Mouse (Mus musculus) fat pad, adult 2 months (tissue): Measurements from ENCODE around the gene Erc1.
"Not testable (repeated sequence)": the region's sequence is repeated elsewhere in the genome, so short reads cannot be mapped to it uniquely, and the experiment has no call there.

Experiments
- DNase-seq: peaks from one replicate; pipeline ENCODE4 v3.0.0-alpha.2; 2011; ENCODE audit warnings: low read depth, low spot score; ENCODE audit errors: extremely low read depth

Erc1 gene

GRCm38 (mm10) chr6:119712486-119712885, 135.5 kb downstream of the Erc1 start:
- DNase-seq, result no peak

DNA sequence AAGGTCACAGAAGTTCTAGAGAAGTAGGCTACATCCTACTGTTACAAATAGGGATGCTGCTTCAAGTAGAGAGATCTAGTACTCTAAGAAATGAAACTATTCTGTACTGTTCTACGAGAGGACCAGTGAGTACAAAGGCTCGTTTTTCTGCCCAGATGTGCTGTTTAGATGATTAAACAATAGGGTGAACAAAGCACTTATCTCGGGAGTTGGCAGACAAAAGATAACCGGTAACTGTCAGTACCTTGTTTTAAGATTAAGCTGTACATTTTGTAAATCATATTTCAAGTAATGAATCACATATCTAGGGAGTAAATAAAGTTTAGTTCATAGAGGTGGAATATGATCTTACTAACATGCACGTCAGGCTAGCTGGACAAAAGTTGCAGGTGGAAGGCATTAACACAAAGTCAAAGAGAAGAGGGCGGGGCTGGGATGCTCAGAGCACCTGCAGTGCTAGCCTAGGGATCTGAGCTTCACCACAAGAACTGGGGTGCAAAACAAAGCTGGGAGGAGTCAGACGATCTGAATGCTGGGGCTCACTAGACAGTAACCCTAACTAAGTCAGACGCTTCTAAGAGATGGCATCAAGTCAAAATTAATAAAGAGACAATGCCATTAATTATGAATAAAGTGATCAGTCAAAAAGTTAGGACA, 136.2 kb downstream of the Erc1 start:
- DNase-seq, result no peak

DNA sequence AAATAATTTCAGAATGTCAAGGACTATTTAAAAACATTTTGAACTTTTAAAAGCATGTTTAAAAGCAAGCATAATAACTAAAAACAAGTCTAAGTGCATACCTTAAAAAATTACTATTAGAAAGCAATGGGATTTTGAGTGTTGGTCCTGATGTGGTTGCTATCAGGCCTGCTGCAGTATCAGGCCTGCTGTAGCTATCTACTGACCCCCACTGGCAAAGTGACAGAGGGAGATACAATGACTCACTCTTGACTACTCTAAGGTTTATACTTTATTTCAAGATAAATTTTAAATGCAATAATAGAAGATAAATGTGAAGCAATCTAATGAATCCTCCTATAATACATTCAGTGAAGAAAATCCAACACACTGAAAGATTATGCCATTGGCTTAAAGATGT, 138.4 kb downstream of the Erc1 start:
- DNase-seq, result no peak

- no peak for DNase-seq
Measured at GRCm38 (mm10) chr6:119707911-119708310, 140.1 kb downstream of the Erc1 start.

DNA sequence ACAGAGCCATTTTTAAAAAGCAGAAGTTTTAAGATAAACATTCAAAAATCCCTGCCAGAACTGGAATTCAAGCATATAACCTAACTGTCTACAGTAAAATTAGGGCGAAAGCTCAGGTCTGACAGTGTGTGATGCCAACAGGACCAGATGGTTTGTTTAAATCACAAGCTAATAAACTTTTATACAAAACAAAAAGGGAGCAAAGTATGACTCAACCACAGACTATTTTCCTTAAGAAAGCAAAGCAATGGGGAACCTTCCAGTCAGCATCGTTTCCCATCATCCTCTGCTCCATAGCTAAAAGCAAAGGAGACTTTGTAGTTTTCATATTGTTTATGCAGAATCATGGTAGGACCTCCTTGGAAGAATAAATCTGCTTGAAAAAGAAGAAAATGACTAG, 143.1 kb downstream of the Erc1 start:
- DNase-seq, result no peak

DNA sequence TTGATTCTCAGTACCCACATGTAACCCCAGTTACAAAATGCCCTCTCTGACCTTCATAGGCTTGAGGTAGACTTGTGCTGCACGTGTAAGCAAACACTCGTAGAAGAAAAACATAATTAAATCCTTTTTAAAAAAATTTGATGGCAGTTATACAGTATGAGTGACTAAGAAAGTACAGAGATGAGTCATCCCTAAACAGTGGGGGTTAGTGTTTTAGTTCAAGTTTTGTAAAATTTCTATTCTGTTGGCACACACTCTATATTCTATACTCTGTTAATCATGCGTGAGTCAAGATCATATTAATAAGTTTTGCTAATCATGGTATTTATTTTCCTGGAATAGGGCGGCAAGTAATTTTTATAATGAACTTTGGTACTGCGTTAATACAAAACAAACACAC, 155.2 kb downstream of the Erc1 start:
- DNase-seq, result no peak

GRCm38 (mm10) chr6:119686470-119686869, 161.5 kb downstream of the Erc1 start:
- DNase-seq, result no peak

GRCm38 (mm10) chr6:119680746-119681145, 167.2 kb downstream of the Erc1 start:
- peak; percentile 21 for DNase-seq

DNA sequence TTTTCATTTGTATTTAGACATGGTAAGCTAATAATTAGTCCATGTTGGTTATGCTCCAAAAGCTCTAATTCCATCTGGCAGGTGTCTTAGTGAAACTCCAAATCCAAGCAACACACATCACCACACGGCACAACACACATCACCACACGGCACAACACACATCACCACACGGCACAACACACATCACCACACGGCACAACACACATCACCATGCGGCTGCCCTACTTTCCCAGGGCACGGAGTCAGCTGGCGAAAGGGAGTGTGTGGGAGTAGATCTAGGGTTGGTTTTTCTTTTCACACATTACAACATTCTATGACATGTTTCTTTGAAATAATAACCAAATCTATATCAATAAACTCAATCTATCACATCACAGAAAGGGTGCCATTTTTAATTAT, 173.2 kb downstream of the Erc1 start:
- peak; percentile 5 for DNase-seq

GRCm38 (mm10) chr6:119674201-119674810, 173.7 kb downstream of the Erc1 start:
- peak; percentile 36 for DNase-seq

- DNase-seq, result no peak
Measured at GRCm38 (mm10) chr6:119669746-119670145, 178.2 kb downstream of the Erc1 start.

GRCm38 (mm10) chr6:119662936-119663335, 185.0 kb downstream of the Erc1 start:
- DNase-seq, result no peak

GRCm38 (mm10) chr6:119661081-119661493, 186.9 kb downstream of the Erc1 start:
- no peak for DNase-seq

DNA sequence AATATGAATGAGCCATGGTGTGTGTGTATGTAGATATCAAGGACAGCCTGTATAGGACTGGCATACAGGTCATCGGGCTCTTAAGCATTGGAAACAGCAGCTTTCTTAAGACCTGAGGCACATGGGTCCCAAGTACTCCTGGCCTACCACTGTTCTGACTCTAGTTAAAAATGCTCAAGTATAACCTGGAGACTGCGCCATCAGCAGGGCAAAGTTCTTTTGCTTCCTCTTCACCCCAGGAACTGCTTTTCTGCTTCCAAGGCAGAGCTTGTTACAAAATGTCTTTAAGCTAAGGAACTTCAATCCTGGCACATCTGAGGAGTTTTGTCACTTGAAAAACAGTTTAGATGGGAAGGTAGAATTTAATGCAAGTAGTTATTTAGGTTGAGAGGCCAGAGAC, 189.5 kb downstream of the Erc1 start:
- DNase-seq, result no peak

DNA sequence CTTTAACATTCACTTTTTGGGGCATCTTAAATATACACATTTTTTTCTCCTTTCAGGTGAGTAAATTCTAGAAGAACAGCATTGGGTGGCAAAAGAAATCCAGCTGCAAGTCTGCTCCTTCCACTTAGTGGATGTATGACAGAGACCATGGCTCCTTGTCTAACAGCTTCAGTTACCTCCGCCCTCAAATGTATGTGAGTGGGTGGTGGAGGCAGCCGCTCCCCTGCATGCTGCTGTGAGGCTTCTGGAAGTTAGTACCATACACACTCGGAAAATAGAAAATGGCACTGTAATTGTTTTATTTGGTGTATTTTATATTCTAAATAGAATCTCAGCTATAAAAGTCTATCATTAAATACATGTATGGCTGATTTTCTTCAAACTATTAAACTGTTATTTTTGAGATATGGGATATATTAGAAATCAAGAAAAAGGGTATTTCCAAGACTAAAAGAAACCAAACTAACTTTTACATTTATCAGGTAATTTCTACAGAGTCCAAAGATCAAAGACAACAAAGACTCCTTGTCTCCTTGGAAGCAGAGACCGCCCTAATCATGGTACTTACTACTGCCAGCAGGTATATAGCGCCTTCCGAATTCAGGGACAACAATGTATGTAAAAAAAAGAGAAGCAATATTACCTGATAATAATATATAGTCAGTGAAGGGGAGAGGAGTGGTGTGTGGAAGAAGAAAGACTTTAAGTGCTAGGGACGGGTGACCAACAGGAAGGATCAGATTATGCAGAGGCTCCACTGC, 190.4 kb downstream of the Erc1 start:
- DNase-seq, result no peak

GRCm38 (mm10) chr6:119654777-119655176, 193.2 kb downstream of the Erc1 start:
- DNase-seq, result not testable (repeated sequence)

DNA sequence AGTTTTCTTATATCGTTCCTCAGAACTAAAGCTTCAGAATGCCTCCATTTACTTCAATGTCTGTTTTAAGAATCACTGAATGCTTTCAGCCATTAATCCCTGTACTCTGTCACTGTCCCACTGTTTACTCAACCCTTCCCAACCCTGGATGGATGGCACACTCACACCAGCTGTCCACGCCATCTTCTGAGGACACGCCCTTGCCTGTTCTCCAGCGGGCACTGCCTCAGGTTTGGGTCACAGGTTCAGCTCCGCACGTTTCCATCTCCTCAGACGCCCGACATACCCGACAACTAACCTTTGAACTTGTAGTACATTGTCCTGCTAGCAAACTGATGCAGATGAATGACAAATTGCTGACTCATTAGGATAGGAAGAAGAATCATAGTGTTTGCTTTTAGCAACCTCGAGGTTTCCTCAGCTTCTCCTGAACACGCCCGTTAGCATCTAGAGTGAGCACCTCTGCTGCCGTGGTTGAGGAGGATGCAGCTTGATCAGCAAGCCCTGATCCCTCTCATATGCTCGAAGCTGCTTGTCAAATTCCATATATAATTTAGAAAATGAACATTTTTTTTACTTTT, 204.0 kb downstream of the Erc1 start:
- DNase-seq, result no peak

GRCm38 (mm10) chr6:119643178-119643728, 204.7 kb downstream of the Erc1 start:
- no peak for DNase-seq

DNA sequence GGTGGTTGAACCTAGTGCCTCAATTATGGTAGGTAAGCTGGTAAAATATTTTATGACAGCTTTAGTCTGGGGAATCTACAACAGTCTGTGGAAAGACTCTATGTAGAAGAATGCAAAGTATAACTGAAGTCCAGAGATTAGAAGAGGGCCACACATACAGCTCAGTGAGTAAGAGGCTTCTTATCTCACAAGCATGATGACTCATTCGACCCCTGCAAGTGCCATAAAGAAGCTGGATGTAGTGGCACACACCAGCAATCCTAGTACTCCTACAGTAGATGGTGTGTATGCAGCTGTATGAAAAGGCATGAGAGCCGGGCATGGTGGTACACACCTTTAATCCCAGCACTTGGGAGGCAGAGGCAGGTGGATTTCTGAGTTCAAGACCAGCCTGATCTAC, 205.2 kb downstream of the Erc1 start:
- no peak for DNase-seq

GRCm38 (mm10) chr6:119635629-119636028, 212.3 kb downstream of the Erc1 start:
- DNase-seq, result no peak

DNA sequence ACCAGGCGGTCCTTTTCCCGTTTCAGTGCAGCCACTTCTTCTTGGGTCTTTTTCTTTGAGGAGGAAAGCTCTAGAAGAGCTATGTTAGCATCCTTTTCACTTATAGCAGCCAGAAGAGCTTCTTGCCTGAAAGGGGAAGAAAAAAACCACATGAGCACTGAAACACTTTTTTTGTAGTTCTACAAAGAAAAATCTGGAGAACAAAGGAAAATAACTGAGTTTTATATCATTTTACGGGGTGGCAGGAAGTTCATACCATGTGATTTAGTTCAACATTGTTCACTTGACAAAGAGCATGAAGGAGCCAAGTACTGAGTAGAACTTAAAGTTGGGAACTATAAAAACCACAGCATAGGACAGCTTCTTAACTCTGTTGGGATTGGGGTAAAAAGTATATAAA, 217.3 kb downstream of the Erc1 start:
- no peak for DNase-seq

- no peak for DNase-seq
Measured at GRCm38 (mm10) chr6:119601379-119601778, 246.6 kb downstream of the Erc1 start.
